Mouse (Mus musculus): ENCODE data around the gene Ppp6r2.

DNA sequence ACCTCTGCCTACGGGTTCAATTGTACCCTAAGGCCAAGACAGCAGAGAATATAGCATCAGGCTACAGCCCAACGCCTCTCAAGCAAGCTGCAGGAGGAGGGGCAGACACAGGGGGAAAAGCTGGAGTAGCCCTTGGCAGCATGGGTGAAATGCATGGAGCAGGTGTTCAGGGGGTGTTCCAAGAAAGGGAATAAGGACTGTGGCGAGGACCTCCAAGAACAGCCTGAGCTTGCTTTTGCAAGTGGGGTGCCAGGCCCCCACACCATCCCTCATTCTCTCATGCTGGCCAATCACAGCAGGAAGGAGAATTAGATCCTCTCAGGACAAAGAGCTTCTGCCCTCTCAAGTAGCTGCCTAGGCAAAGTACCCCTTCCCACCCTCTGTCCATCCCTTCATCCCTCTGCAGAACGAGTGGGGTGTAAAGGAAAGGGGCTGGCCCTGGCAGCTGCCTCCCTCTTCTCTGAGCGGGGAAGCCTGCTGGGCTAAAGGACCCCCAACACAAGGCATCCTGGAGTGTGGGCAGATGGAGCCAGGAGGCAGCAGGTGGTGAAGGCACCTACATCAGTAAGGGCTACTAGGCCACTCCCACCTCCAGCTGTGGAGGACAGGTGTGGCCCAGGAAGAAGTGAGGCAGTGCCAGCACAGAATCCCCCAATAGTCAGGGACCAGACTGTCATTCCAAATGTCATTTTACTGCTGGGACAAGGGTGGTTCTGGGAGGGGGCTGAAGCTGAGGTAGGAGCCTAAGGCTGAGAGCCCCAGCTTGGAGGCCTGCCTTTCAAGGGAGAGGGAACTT lies 27.0 kb upstream of the Ppp6r2 start:
- TF ChIP-seq CTCF (IDR thresholded peaks at IDR 0.05; ENCODE audit: control insufficient read depth, insufficient read depth, insufficient replicate concordance, low read depth, low read length), result no peak
- no peak for TF ChIP-seq POLR2A (IDR thresholded peaks at IDR 0.05; ENCODE audit: control insufficient read depth, low read depth, low read length)

All from testis, adult 2 months (tissue).